In genomic region chr17:25869954-25870353, GRCm38 (mm10) we compare ENCODE assay signal across 20 mouse cellular contexts. TPM values are rescaled to one million over a fixed set of nuclear protein-coding genes. Genes with fewer than 3 reads are reported as not detected.
DNase-seq lines count a peak whose midpoint lies in the region; TF ChIP-seq lines count a peak whose summit lies in the region.
"Had no signal": no experiment of that assay in that cellular context is flagged by ENCODE, and none has a peak within 500 bp of the region (broad histone marks: within the 10 kb centered on the region; RNA-seq: fewer than 3 reads in every experiment).

No protein-coding gene starts in this region.

- H3K4me3 ChIP-seq in gastrocnemius, adult 2 months: no peak overlapping the region
- H3K4me3 ChIP-seq in heart, embryonic 10.5 days: no peak overlapping the region
- H3K4me3 ChIP-seq in MEL (ENCODE audit: control insufficient read depth in 1 of 2, insufficient read depth in 1 of 2, low read depth in 2 of 2, low read length in 2 of 2): no peak overlapping the region

- peak overlapping the region; percentile 99; the same call in 1 of the 2 replicates for H3K27ac ChIP-seq in gastrocnemius, adult 2 months
- no peak overlapping the region for H3K27ac ChIP-seq in heart, embryonic 10.5 days
- no peak overlapping the region for H3K27ac ChIP-seq in MEL (ENCODE audit: control insufficient read depth, low read depth, low read length)

- no peak for TF ChIP-seq POLR2A in MEL (IDR thresholded peaks at IDR 0.05; ENCODE audit: control insufficient read depth in 1 of 2, insufficient read depth in 1 of 2, low read depth in 1 of 2, low read length in 2 of 2, poor library complexity in 1 of 2)

- intact Hi-C loops in gastrocnemius, adult 2 months (cut with DNase I): loop anchor here (5.0 kb wide), 1 partner anchor 38 kb away; the partner anchor contains the start of gene Stub1

- no peaks in the 10 kb centered on the region for H3K9me3 ChIP-seq in heart, embryonic 10.5 days
- no peaks in the 10 kb centered on the region for H3K9me3 ChIP-seq in MEL (replicated peaks; ENCODE audit: insufficient read depth, low read length)
- H3K9me3 ChIP-seq: G1E had no signal

- no peak for TF ChIP-seq RAD21 in MEL (IDR thresholded peaks at IDR 0.05; ENCODE audit: low read depth, low read length)

- no peak for TF ChIP-seq EP300 in MEL (IDR thresholded peaks at IDR 0.05; ENCODE audit: low read depth in 1 of 2, low read length in 2 of 2)

- H3K27me3 ChIP-seq in heart, embryonic 10.5 days (ENCODE audit: insufficient read depth, poor library complexity, severe bottlenecking): no peaks in the 10 kb centered on the region
- H3K27me3 ChIP-seq in MEL (ENCODE audit: control insufficient read depth in 1 of 2, insufficient read depth in 2 of 2, low read length in 2 of 2): no peaks in the 10 kb centered on the region
- H3K27me3 ChIP-seq: Patski had no signal

- H3K79me2 ChIP-seq in MEL (ENCODE audit: control insufficient read depth, insufficient read depth, low read length, poor library complexity): peaks cover 25% of the 10 kb centered on the region

- no peak for TF ChIP-seq CTCF in gastrocnemius, adult 2 months (IDR thresholded peaks at IDR 0.05)
- TF ChIP-seq CTCF in MEL (IDR thresholded peaks at IDR 0.05 in 2 of 3, conservative IDR thresholded peaks at IDR 0.05 in 1 of 3; ENCODE audit: control insufficient read depth in 1 of 3, insufficient read depth in 1 of 3, low read depth in 2 of 3, low read length in 3 of 3, poor library complexity in 1 of 3, severe bottlenecking in 1 of 3): no peak

- DNase-seq in cerebellum, adult 9-11 months: peak; percentile 35
- DNase-seq in cerebellum, postnatal 4 days (ENCODE audit: low spot score in 2 of 2): no peak
- no peak for DNase-seq in gastrocnemius, adult 2 months
- no peak for DNase-seq in gastrocnemius, postnatal 25 days
- DNase-seq in heart, adult 11 months: peak; percentile 87
- no peak for DNase-seq in heart, embryonic 10.5 days (ENCODE audit: low spot score)
- no peak for DNase-seq in MEL (ENCODE audit: low read depth, low spot score)
- no peak for DNase-seq in adrenal gland, adult (ENCODE audit: inconsistent age in 2 of 2, low spot score in 1 of 2)
- DNase-seq: adrenal gland, adult 2 months; adrenal gland, adult 8-10 months; adrenal gland, postnatal 10 days; adrenal gland, postnatal 14 days; adrenal gland, postnatal 25 days; adrenal gland, postnatal 36 days; B cell, adult 2 months; cerebellum, adult 11-12 months; cerebellum, adult 18-20 months; cerebellum, adult 2 months had no signal

- WGBS in heart, embryonic 10.5 days: 82% methylated on average over 2 of the region's 2 CpGs

- no peak overlapping the region for H3K9ac ChIP-seq in MEL (ENCODE audit: control insufficient read depth, low read depth, low read length, poor library complexity, severe bottlenecking)

- H3K36me3 ChIP-seq in heart, embryonic 10.5 days: peaks cover 16% of the 10 kb centered on the region
- H3K36me3 ChIP-seq in MEL (ENCODE audit: control insufficient read depth in 1 of 2, insufficient read depth in 2 of 2, low read length in 2 of 2): peaks cover 0 to 3% of the 10 kb centered on the region in 2 experiments; a peak in 1 of 4 replicates

- peaks cover 47% of the 10 kb centered on the region for H3K4me1 ChIP-seq in heart, embryonic 10.5 days
- peaks cover 2 to 9% of the 10 kb centered on the region in 2 experiments; a peak in 2 of 4 replicates for H3K4me1 ChIP-seq in MEL (ENCODE audit: control insufficient read depth in 1 of 2, insufficient read depth in 2 of 2, low read length in 2 of 2)

TF ChIP-seq in MEL, 35 proteins besides CTCF, POLR2A, EP300 and RAD21:
- TF ChIP-seq TBP (IDR thresholded peaks at IDR 0.05; ENCODE audit: low read depth, low read length) (peak; percentile 76), JUND (IDR thresholded peaks at IDR 0.05; ENCODE audit: low read depth, low read length) (no peak)

RNA-seq across cellular contexts. Expression of gene Mcrip2, which starts 1.4 kb away (rescaled TPM):
- 100 to 1,000 TPM in 1 of 2 experiments, 10 to 100 TPM in 1; 85.3 to 117 TPM for total RNA-seq in gastrocnemius, adult 2 months (2021)
- total RNA-seq in gastrocnemius, postnatal 25 days (2021): 100 to 1,000 TPM; 102 to 114 TPM
- 133 and 201 TPM in 2 replicates for polyA plus RNA-seq in heart, embryonic 10.5 days (2016; fragmentation: Nextera tagmentation; extraction: Ambion mirVana)
- 73.9 and 88.9 TPM in 2 replicates for total RNA-seq in MEL (2012; rRNA removed)
- polyA plus RNA-seq in MEL (2012; ENCODE audit: insufficient read depth in 1 of 2, insufficient read length in 2 of 2, low read depth in 1 of 2, low replicate concordance in 2 of 2, missing spikeins in 1 of 2): 100 to 1,000 TPM; 107 to 281 TPM

RNA-seq across cellular contexts. Expression of gene Mettl26, which starts 4.9 kb away (rescaled TPM):
- total RNA-seq in gastrocnemius, adult 2 months (2021): 10 to 100 TPM; 27.7 to 33.7 TPM
- total RNA-seq in gastrocnemius, postnatal 25 days (2021): 10 to 100 TPM; 31.9 to 37.0 TPM
- 46.7 and 55.4 TPM in 2 replicates for polyA plus RNA-seq in heart, embryonic 10.5 days (2016; fragmentation: Nextera tagmentation; extraction: Ambion mirVana)
- 31.7 and 33.6 TPM in 2 replicates for total RNA-seq in MEL (2012; rRNA removed)
- 10 to 100 TPM in 1 of 2 experiments, not detected in 1; 50.6 TPM for polyA plus RNA-seq in MEL (2012; ENCODE audit: insufficient read depth in 1 of 2, insufficient read length in 2 of 2, low read depth in 1 of 2, low replicate concordance in 2 of 2, missing spikeins in 1 of 2)

RNA-seq across cellular contexts. Expression of gene Wdr90, which starts 8.7 kb away (rescaled TPM):
- total RNA-seq in gastrocnemius, adult 2 months (2021): 1 to 10 TPM in 1 of 2 experiments, under 1 TPM in 1; 0.66 to 1.0 TPM
- 1 to 10 TPM; 1.2 to 2.1 TPM for total RNA-seq in gastrocnemius, postnatal 25 days (2021)
- polyA plus RNA-seq in heart, embryonic 10.5 days (2016; fragmentation: Nextera tagmentation; extraction: Ambion mirVana): 22.4 and 31.7 TPM in 2 replicates
- 22.5 and 23.7 TPM in 2 replicates for total RNA-seq in MEL (2012; rRNA removed)
- 10 to 100 TPM in 1 of 2 experiments, not detected in 1; 44.5 TPM for polyA plus RNA-seq in MEL (2012; ENCODE audit: insufficient read depth in 1 of 2, insufficient read length in 2 of 2, low read depth in 1 of 2, low replicate concordance in 2 of 2, missing spikeins in 1 of 2)

RNA-seq across cellular contexts. Expression of gene Wfikkn1, which starts 10.7 kb away (rescaled TPM):
- under 1 TPM; 0.26 to 0.75 TPM for total RNA-seq in gastrocnemius, adult 2 months (2021)
- under 1 TPM; 0.35 to 0.36 TPM for total RNA-seq in gastrocnemius, postnatal 25 days (2021)
- 0.96 and 3.8 TPM in 2 replicates for polyA plus RNA-seq in heart, embryonic 10.5 days (2016; fragmentation: Nextera tagmentation; extraction: Ambion mirVana)
- total RNA-seq in MEL (2012; rRNA removed): 0.13 and 0.19 TPM in 2 replicates
- under 1 TPM in 1 of 2 experiments, not detected in 1; 0.53 TPM for polyA plus RNA-seq in MEL (2012; ENCODE audit: insufficient read depth in 1 of 2, insufficient read length in 2 of 2, low read depth in 1 of 2, low replicate concordance in 2 of 2, missing spikeins in 1 of 2)

RNA-seq across cellular contexts. Expression of gene Rhot2, which starts 25.3 kb away (rescaled TPM):
- total RNA-seq in gastrocnemius, adult 2 months (2021): 10 to 100 TPM; 58.1 to 89.3 TPM
- total RNA-seq in gastrocnemius, postnatal 25 days (2021): 10 to 100 TPM; 54.4 to 76.1 TPM
- polyA plus RNA-seq in heart, embryonic 10.5 days (2016; fragmentation: Nextera tagmentation; extraction: Ambion mirVana): 29.0 and 29.8 TPM in 2 replicates
- total RNA-seq in MEL (2012; rRNA removed): 24.9 and 29.1 TPM in 2 replicates
- 10 to 100 TPM in 1 of 2 experiments, not detected in 1; 54.5 TPM for polyA plus RNA-seq in MEL (2012; ENCODE audit: insufficient read depth in 1 of 2, insufficient read length in 2 of 2, low read depth in 1 of 2, low replicate concordance in 2 of 2, missing spikeins in 1 of 2)

Comparison
In these comparisons a context has a peak if more than half of its experiments do, and no peak if none do; other contexts are left out.
1. DNase-seq: peak in cerebellum, adult 9-11 months (single experiment) and heart, adult 11 months (single experiment); none in cerebellum, postnatal 4 days (0 of 2), gastrocnemius, adult 2 months (single experiment), gastrocnemius, postnatal 25 days (single experiment), heart, embryonic 10.5 days (single experiment), MEL (single experiment) and adrenal gland, adult (0 of 2).